Mouse (Mus musculus) liver, embryonic 11.5 days (tissue): ENCODE results near the gene Gad2. TPM values are rescaled to one million over a fixed set of nuclear protein-coding genes. Genes with fewer than 3 reads are reported as not detected.
"Not testable (repeated sequence)": the region's sequence is repeated elsewhere in the genome, so short reads cannot be mapped to it uniquely, and the experiment has no call there.

Source experiments
- ATAC-seq: fragments of 200-750 bp; cut with Nextera tagmentation; replicated peaks from 2 replicates; pipeline ENCODE4 v1.8.0; 2017; ENCODE audit warnings: moderate number of reproducible peaks, mild to moderate bottlenecking, moderate TSS enrichment, moderate library complexity; ENCODE audit not compliant: low FRiP score
- DNase-seq: peaks from one replicate; pipeline ENCODE4 v3.0.0-alpha.2; 2017; ENCODE audit warnings: low spot score
- H3K27ac ChIP-seq: fragments of 300-500 bp; sonication (generic); 2 replicates; pipeline ENCODE4 v1.5.1; 2014; ENCODE audit warnings: mild to moderate bottlenecking, low read depth, low read length, control low read depth
- H3K27me3 ChIP-seq: fragments of 300-500 bp; sonication (generic); replicated peaks from 2 replicates; pipeline ENCODE4 v1.6.1; 2014; ENCODE audit warnings: low read length, mixed read lengths; ENCODE audit not compliant: control insufficient read depth, insufficient read depth
- H3K36me3 ChIP-seq: fragments of 300-500 bp; sonication (generic); 2 replicates; pipeline ENCODE4 v1.6.1; 2014; ENCODE audit warnings: mild to moderate bottlenecking, low read length, moderate library complexity, mixed read lengths; ENCODE audit not compliant: control insufficient read depth, insufficient read depth
- H3K4me1 ChIP-seq: fragments of 300-500 bp; sonication (generic); replicated peaks from 2 replicates; pipeline ENCODE4 v1.6.1; 2014; ENCODE audit warnings: low read length, mixed read lengths; ENCODE audit not compliant: control insufficient read depth, insufficient read depth
- H3K4me2 ChIP-seq: fragments of 300-500 bp; sonication (generic); 2 replicates; pipeline ENCODE4 v1.6.1; 2014; ENCODE audit warnings: mild to moderate bottlenecking, control low read depth, moderate library complexity
- H3K4me3 ChIP-seq: fragments of 300-500 bp; sonication (generic); 2 replicates; pipeline ENCODE4 v1.5.1; 2014; ENCODE audit warnings: low read depth, low read length, control low read depth
- H3K9ac ChIP-seq: fragments of 300-500 bp; sonication (generic); 2 replicates; pipeline ENCODE4 v1.6.1; 2014; ENCODE audit warnings: low read depth, low read length, control low read depth
- H3K9me3 ChIP-seq: fragments of 300-500 bp; sonication (generic); 2 replicates; pipeline ENCODE4 v1.6.1; 2016; ENCODE audit warnings: low read length, inconsistent platforms, mixed read lengths; ENCODE audit not compliant: control insufficient read depth
- WGBS: fragments of 180-500 bp; shearing (Covaris S2); extraction: QIAGEN DNeasy Blood & Tissue Kit; methylation state at CpG from one replicate; pipeline ENCODE4 v1.1.7; 2014; 5-methylcytosine and 5-hydroxymethylcytosine counted together
- polyA plus RNA-seq: library from polyadenylated mRNA; unstranded; fragments of >200 nt; fragmentation: Nextera tagmentation; extraction: Ambion mirVana; gene quantifications from 2 replicates; pipeline ENCODE4 v1.2.1, GENCODE M21; 2014

Gad2 gene
- 0.09 TPM in 1 of 2 replicates, not detected in the other for polyA plus RNA-seq

DNA sequence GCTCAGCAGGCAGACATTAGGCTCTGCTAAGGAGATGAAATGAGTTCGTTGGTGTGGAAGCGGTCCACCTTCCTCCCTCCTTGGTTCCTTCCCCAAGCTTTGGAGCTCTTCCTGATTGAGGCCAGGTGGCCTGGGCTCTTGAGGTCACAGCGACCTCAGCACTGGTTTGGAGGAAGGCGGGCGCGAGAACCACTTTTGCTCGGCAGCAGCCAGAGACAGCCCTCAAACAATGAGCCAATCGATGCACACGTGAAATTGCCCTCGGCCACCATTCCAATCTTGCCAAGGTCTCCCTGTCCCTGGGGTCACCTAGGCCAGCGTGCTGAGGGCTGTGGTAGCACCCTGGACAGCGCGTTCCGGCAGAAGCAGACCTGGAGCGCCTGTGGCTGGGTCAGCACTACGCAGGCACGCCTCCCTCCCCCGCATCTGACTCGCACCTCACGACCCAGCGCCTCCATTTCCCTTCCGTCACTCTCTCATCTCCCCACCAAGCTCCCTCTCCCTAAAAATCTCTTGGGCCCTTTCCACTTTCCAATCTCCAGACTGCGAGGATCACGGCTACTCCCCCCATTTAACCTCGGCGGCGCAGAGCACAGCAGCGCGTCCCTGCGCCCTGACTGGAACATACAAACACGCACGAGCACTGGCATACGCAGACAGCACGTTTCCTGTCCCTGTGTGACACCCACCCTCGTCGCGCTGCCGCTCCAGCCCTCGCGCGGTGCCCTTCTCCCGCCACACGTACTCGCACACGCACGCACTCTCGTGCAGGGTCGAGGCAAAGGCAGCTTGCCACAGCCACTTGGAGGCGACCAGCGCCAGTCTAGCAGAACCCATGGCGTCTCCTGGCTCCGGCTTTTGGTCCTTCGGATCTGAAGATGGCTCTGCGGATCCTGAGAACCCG lies at the start of gene Gad2:
TSS of gene Gad2 (plus strand) at position 378 of the 904 bp plus-strand sequence.
- no peaks in the 10 kb centered on the region for H3K36me3 ChIP-seq
- peaks cover 96% of the 10 kb centered on the region for H3K27me3 ChIP-seq
- H3K4me3 ChIP-seq, result peak within 1 kb of the TSS; percentile 40
- peak; percentile 53 for DNase-seq
- no peak within 1 kb of the TSS for H3K27ac ChIP-seq
- ATAC-seq, result peak; percentile 77
- no peaks in the 10 kb centered on the region for H3K9me3 ChIP-seq
- H3K9ac ChIP-seq, result no peak within 1 kb of the TSS
- WGBS, result 1% methylated on average over 55 of the region's 55 CpGs
- no peaks in the 10 kb centered on the region; the same call in 1 of the 2 replicates for H3K4me1 ChIP-seq
- H3K4me2 ChIP-seq, result peak within 1 kb of the TSS; percentile 65

DNA sequence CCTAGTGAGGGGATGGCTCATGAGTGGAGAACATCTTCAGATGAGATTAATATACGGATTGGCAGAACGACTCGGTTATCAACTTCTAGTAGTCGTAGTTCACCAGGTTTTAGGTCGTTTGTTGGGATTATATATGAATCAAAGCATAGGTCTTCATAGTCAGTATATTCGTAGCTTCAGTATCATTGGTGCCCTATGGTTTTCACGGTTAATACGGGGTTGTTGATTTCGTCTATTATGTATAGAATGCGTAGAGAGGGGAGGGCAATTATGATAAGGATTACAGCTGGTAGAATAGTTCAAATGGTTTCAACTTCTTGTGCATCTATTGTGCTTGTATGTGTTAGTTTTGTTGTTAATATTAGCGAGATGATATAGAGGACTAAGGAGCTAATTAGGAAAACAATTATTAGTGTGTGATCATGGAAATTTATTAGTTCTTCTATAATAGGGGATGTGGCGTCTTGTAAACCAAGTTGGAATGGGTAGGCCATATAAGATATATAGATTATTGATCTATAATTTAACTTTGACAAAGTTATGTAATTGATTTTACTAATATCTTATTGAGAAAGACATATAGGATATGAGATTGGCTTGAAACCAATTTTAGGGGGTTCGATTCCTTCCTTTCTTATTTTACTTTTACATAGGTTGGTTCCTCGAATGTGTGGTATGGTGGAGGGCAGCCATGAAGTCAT lies 34.4 kb upstream of the Gad2 start:
- 83% methylated on average over 14 of the region's 14 CpGs for WGBS
- H3K9ac ChIP-seq, H3K9me3 ChIP-seq, H3K4me2 ChIP-seq, H3K4me3 ChIP-seq, DNase-seq, H3K4me1 ChIP-seq, H3K27me3 ChIP-seq, H3K27ac ChIP-seq, H3K36me3 ChIP-seq: not testable (repeated sequence)
- peak; percentile 80 for ATAC-seq

DNA sequence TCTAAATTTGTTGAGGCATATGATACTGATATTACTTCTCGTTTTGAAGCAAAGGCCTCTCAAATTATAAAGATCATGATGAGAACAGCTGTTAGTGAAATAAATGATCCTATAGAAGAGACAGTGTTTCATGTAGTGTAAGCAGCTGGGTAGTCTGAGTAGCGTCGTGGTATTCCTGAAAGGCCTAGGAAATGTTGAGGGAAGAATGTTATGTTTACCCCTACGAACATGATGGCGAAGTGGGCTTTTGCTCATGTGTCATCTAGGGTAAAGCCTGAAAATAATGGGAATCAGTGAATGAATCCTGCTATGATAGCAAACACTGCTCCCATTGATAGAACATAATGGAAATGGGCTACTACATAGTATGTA lies 33.8 kb upstream of the Gad2 start:
- H3K4me3 ChIP-seq, H3K9me3 ChIP-seq, H3K4me2 ChIP-seq, H3K27me3 ChIP-seq, H3K4me1 ChIP-seq, H3K9ac ChIP-seq, DNase-seq, H3K27ac ChIP-seq, H3K36me3 ChIP-seq: not testable (repeated sequence)
- ATAC-seq, result peak; percentile 46
- 78% methylated on average over 5 of the region's 5 CpGs for WGBS

DNA sequence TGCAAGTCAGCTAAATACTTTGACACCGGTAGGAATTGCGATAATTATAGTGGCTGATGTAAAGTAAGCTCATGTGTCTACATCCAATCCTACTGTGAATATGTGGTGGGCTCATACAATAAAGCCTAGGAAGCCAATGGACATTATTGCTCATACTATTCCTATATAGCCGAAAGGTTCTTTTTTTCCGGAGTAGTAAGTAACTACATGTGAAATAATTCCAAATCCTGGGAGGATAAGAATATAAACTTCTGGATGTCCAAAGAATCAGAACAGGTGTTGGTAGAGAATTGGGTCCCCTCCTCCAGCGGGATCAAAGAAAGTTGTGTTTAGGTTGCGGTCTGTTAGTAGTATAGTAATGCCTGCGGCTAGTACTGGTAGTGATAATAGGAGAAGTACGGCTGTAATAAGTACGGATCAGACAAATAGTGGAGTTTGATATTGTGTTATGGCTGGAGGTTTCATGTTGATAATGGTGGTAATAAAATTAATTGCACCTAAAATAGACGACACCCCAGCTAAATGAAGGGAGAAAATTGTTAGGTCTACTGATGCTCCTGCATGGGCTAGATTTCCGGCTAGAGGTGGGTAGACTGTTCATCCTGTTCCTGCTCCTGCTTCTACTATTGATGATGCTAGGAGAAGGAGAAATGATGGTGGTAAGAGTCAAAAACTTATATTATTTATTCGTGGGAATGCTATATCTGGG lies 33.2 kb upstream of the Gad2 start:
- H3K4me3 ChIP-seq, H3K27me3 ChIP-seq, H3K4me1 ChIP-seq, H3K27ac ChIP-seq, H3K9me3 ChIP-seq, DNase-seq, H3K36me3 ChIP-seq, H3K4me2 ChIP-seq, H3K9ac ChIP-seq: not testable (repeated sequence)
- peak; percentile 88 for ATAC-seq
- 64% methylated on average over 12 of the region's 12 CpGs for WGBS

DNA sequence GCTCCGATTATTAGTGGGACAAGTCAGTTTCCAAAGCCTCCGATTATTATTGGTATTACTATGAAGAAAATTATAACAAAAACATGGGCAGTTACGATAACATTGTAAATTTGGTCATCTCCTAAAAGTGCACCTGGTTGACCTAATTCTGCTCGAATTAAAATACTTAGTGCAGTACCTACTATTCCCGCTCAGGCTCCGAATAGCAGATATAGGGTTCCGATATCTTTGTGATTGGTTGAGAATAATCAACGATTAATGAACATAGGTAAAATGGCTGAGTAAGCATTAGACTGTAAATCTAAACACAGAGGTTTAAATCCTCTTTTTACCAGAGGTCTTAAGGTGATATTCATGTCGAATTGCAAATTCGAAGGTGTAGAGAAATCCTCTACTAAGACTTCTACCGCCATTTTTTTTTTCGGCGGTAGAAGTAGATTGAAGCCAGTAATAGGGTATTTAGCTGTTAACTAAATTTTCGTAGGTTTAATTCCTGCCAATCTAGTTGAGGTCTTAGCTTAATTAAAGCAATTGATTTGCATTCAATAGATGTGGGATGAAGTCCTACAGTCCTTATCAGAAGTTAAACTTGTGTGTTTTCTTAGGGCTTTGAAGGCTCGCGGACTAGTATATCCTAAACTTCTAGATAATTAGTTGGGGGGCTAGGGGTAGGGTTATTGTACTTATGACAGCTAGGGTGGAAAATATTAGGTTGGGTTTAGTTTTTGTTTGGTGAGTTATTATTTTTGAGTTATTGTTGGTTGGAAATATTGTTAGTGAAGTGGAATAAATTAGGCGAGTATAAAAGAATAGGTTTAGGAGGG lies 32.4 kb upstream of the Gad2 start:
- H3K4me1 ChIP-seq, H3K4me2 ChIP-seq, H3K27ac ChIP-seq, H3K4me3 ChIP-seq, H3K36me3 ChIP-seq, H3K9me3 ChIP-seq, H3K9ac ChIP-seq, H3K27me3 ChIP-seq, DNase-seq: not testable (repeated sequence)
- peak; percentile 86 for ATAC-seq
- WGBS, result 86% methylated on average over 16 of the region's 17 CpGs

DNA sequence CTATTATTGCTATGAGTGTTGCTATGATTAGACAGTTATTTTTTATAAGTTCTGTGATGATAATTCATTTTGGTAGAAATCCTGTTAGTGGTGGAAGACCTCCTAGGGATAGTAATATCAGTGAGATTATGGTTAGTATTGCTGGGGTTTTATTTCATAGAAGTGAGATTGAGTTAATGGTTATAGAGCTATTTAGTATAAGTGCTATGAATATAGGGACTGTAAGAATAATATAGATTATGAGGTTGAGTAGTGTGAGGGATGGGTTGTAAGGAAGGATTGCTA lies 31.9 kb upstream of the Gad2 start:
- H3K27me3 ChIP-seq, result no peaks in the 10 kb centered on the region
- ATAC-seq (no peak), DNase-seq (no peak)
- H3K9me3 ChIP-seq, result no peaks in the 10 kb centered on the region; the same call in 1 of the 2 replicates
- no peaks in the 10 kb centered on the region for H3K36me3 ChIP-seq
- H3K9ac ChIP-seq, result no peak overlapping the region
- H3K27ac ChIP-seq, result no peak overlapping the region
- no peaks in the 10 kb centered on the region for H3K4me1 ChIP-seq
- H3K4me3 ChIP-seq, result no peak overlapping the region
- no peak overlapping the region for H3K4me2 ChIP-seq

DNA sequence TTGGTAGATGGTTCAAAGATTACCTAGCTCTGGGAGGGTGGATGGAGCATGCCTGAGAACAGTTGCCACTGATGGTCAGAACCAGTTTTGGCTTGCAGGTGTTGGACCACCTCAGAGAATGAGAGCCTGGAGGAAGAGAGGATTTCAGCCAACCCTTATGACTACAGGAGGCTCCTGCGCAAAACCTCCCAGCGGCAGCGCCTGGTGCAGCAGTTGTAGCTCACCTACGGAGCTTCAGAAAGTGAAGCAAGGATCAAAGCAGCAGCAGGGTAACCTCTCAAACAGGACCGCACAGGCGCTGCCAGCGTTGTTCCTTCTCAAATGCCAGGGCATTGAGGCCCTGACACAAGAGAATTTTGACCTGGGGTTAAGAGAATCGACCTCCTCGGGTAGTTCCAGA lies 4.1 kb upstream of the Gad2 start:
- H3K27me3 ChIP-seq, result peaks cover 55% of the 10 kb centered on the region
- H3K9ac ChIP-seq, result no peak overlapping the region
- no peaks in the 10 kb centered on the region for H3K36me3 ChIP-seq
- ATAC-seq, result no peak
- no peaks in the 10 kb centered on the region for H3K9me3 ChIP-seq
- no peak overlapping the region for H3K4me2 ChIP-seq
- H3K27ac ChIP-seq, result no peak overlapping the region
- DNase-seq, result no peak
- no peaks in the 10 kb centered on the region; the same call in 1 of the 2 replicates for H3K4me1 ChIP-seq
- WGBS, result 6% methylated on average over 9 of the region's 9 CpGs
- H3K4me3 ChIP-seq, result no peak overlapping the region

DNA sequence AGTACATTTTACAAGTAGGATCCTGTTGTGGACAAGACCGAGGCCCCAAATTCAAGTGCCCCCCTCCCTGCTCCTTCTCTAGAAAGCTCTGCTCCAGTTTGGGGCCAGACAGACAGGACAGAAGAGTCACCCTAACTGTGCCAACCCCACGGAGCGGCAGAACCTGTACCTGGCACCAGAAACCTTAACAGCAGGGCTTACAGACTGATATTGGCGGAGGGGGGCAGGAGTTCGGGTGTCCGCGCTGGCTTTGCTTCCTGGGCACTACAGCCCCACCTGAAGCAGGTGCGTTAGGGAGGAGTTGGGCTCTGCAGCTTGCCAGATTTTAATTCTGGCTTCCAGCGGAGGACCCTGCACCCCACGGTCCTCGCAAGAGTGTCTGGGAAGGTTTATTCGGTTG lies 2.6 kb upstream of the Gad2 start:
- Histone ChIP-seq H3K36me3 (no peaks in the 10 kb centered on the region), H3K9ac (no peak overlapping the region), H3K4me1 (no peaks in the 10 kb centered on the region; the same call in 1 of the 2 replicates), H3K27me3 (peaks cover 70% of the 10 kb centered on the region), H3K4me2 (no peak overlapping the region), H3K4me3 (no peak overlapping the region), H3K27ac (no peak overlapping the region), H3K9me3 (no peaks in the 10 kb centered on the region)
- DNase-seq (no peak), ATAC-seq (no peak)
- 6% methylated on average over 12 of the region's 12 CpGs for WGBS
